Mouse (Mus musculus): ENCODE results near the gene Sv2b.

The Sv2b gene

GRCm38 (mm10) chr7:75077560-75078208, 231.4 kb downstream of the Sv2b start:
- no peak for DNase-seq
